Mouse (Mus musculus) cerebellum, adult 2 months (tissue): ENCODE measurements around the gene Ddr2. TPM values are rescaled to one million over a fixed set of nuclear protein-coding genes. Genes with fewer than 3 reads are reported as not detected.

Experiments used
- DNase-seq, 2 experiments: peaks; one replicate each; pipeline ENCODE4 v3.0.0; 2021
- H3K27ac ChIP-seq: fragments of 200-500 bp; 2 replicates; pipeline ENCODE4 v1.5.1; 2012; ENCODE audit warnings: low read length, control low read depth, inconsistent platforms; ENCODE audit not compliant: insufficient read depth
- H3K27me3 ChIP-seq: fragments of 200-500 bp; 2 replicates; pipeline ENCODE4 v1.6.1; 2012; ENCODE audit warnings: inconsistent platforms, mild to moderate bottlenecking, low read length, moderate library complexity; ENCODE audit not compliant: control insufficient read depth, insufficient read depth
- H3K4me1 ChIP-seq: fragments of 200-500 bp; 2 replicates; pipeline ENCODE4 v1.6.1; 2011; ENCODE audit warnings: low read length; ENCODE audit not compliant: control insufficient read depth, insufficient read depth
- H3K4me3 ChIP-seq: fragments of 200-500 bp; replicated peaks from 2 replicates; pipeline ENCODE3; 2011; ENCODE audit warnings: mild to moderate bottlenecking, low read depth, low read length, control low read depth; ENCODE audit not compliant: insufficient read depth
- CTCF ChIP-seq: fragments of 200-500 bp; IDR thresholded peaks from 2 replicates; pipeline ENCODE4 v1.5.1; 2011; ENCODE audit warnings: low read depth, mild to moderate bottlenecking, control low read depth, low read length, moderate library complexity, borderline replicate concordance; ENCODE audit not compliant: insufficient read depth
- POLR2A ChIP-seq: fragments of 200-500 bp; IDR thresholded peaks from 2 replicates; pipeline ENCODE4 v1.6.1; 2011; ENCODE audit warnings: low read length, control low read depth, borderline replicate concordance; ENCODE audit not compliant: insufficient read depth
- WGBS: fragments of 180-500 bp; shearing (Covaris S2); methylation state at CpG from one replicate; pipeline ENCODE4 v1.1.7; 2018; 5-methylcytosine and 5-hydroxymethylcytosine counted together
- polyA plus RNA-seq: library from polyadenylated mRNA; depleted of rRNA; stranded (reverse); fragments of >200 nt; gene quantifications from 2 replicates; pipeline ENCODE4 v1.2.3, GENCODE M21; 2012; rRNA removed

Ddr2 gene
- 2.1 and 2.9 TPM in 2 replicates for polyA plus RNA-seq

DNA sequence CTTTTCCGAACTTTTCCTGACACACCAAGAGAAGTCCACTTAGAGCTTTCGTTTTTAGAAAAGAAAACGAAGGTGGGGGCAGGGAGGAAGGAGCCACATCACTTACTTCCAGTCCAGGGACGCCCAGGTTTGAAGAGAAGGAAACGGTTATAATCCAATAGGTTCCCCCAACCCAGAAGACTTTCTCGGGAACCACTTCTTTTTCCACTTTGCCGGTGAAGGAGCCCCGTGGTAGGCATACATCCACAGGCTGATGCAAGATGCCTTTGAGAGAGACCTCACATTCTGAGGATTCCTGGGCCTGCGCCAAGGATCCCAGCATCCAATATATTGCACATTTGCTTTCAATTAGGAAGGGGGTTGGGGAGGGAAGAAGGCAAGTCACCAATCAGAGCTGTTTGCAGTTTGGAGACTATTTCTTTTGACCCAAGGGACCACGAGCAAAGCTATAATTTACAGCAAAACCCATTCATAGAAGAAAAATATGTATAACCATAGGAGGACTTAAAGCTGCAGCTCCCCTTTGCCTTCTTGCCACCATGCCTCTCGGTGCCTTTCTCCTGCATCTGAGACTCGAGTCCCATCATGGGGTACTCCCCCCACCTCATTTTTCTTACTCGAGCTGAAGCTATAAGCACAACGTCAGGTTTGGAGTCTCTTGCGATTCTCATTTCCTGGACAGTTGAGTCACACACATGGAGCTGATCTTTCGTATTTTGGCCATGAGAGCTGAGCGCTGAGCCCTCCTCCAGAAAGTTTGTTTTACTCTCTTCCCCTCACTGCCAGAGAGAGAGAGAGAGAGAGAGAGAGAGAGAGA is at the start of gene Ddr2:
Ddr2 (minus strand) TSS at position 247 of the 817 bp plus-strand sequence.
- peak; percentile 26 for DNase-seq
- Histone ChIP-seq H3K27me3 (no peaks in the 10 kb centered on the region; the same call in 1 of the 2 replicates), H3K27ac (no peak within 1 kb of the TSS), H3K4me1 (peaks cover 6% of the 10 kb centered on the region; the same call in 1 of the 2 replicates), H3K4me3 (peak within 1 kb of the TSS; percentile 47)
- TF ChIP-seq CTCF, result no peak
- TF ChIP-seq POLR2A, result no peak
- 29% methylated on average over 17 of the region's 17 CpGs for WGBS

DNA sequence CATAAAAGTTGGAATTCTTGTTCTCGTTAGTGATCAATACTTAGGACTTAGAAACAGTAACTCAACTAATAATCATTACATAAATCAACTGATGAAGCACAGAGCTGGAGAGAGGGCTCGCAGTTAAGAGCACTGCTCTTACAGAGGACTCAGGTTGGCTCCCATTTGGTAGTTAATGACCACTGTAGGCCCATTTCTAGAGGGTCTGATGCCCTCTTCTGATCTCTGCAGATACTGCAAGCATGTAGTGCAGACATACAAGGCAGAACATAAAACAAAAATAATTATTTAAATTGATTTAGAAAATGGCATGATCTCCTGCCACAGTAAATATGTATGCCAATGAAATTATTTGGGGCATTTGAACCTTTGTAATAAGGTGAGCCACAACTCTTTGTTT is 49.1 kb upstream of the Ddr2 start:
- H3K4me1 ChIP-seq, result no peaks in the 10 kb centered on the region
- TF ChIP-seq POLR2A (no peak), CTCF (no peak)
- H3K4me3 ChIP-seq, result no peak overlapping the region
- H3K27me3 ChIP-seq, result no peaks in the 10 kb centered on the region
- no peak overlapping the region for H3K27ac ChIP-seq
- 95% methylated on average over 2 of the region's 2 CpGs for WGBS
- DNase-seq, result no peak

GRCm38 (mm10) chr1:170155761-170156160 is 45.2 kb upstream of the Ddr2 start:
- no peak overlapping the region for H3K27ac ChIP-seq
- DNase-seq, result no peak
- 25% methylated on average over 5 of the region's 5 CpGs for WGBS

GRCm38 (mm10) chr1:170155298-170155697 is 44.7 kb upstream of the Ddr2 start:
- no peak overlapping the region for H3K27ac ChIP-seq
- H3K4me3 ChIP-seq, result no peak overlapping the region
- no peaks in the 10 kb centered on the region for H3K27me3 ChIP-seq
- TF ChIP-seq CTCF (no peak; the same call in 1 of the 2 replicates), POLR2A (no peak)
- DNase-seq, result no peak
- H3K4me1 ChIP-seq, result no peaks in the 10 kb centered on the region
- WGBS, result 83% methylated on average over 2 of the region's 2 CpGs

More at GRCm38 (mm10) chr1:170155761-170156160, 45.2 kb upstream of the Ddr2 start:
- TF ChIP-seq POLR2A, result no peak
- Histone ChIP-seq H3K4me3 (no peak overlapping the region), H3K27me3 (no peaks in the 10 kb centered on the region), H3K4me1 (no peaks in the 10 kb centered on the region)

- 88% methylated on average over 8 of the region's 8 CpGs for WGBS
- no peak for DNase-seq
These were observed 43.4 kb upstream of the Ddr2 start for GRCm38 (mm10) chr1:170153986-170154385.

DNA sequence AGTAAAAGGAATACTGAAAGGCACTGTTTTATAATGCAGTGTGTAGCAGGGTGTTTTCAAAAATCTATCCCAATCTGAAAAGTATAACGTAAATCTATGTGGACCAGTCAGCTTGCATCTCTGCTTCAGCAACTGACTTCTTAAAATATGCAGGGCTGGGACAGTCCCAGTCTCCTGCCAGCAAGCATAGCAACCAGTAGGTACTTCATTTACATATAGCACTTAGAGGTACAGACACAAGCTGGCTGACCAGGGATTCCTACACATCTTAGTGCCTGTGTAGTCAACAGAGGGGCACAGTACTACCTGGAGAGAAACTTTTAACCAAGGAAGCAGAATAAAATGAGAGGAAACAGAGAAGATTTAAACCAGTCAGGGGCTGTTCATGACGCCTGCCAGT is 42.0 kb upstream of the Ddr2 start:
- Histone ChIP-seq H3K27me3 (no peaks in the 10 kb centered on the region), H3K27ac (no peak overlapping the region), H3K4me3 (no peak overlapping the region), H3K4me1 (no peaks in the 10 kb centered on the region)
- 95% methylated on average over 2 of the region's 2 CpGs for WGBS
- DNase-seq, result no peak
- TF ChIP-seq POLR2A (no peak), CTCF (no peak)

More at GRCm38 (mm10) chr1:170153986-170154385, 43.4 kb upstream of the Ddr2 start:
- Histone ChIP-seq H3K27ac (no peak overlapping the region), H3K27me3 (no peaks in the 10 kb centered on the region), H3K4me1 (no peaks in the 10 kb centered on the region), H3K4me3 (no peak overlapping the region)
- TF ChIP-seq POLR2A (no peak), CTCF (no peak)

- Histone ChIP-seq H3K4me1 (no peaks in the 10 kb centered on the region), H3K27ac (no peak overlapping the region), H3K4me3 (no peak overlapping the region), H3K27me3 (no peaks in the 10 kb centered on the region)
- 11% methylated on average over 6 of the region's 6 CpGs for WGBS
- peak in 1 of 2 experiments; percentile 24 for DNase-seq
- TF ChIP-seq POLR2A (no peak), CTCF (no peak)
These were observed 40.3 kb upstream of the Ddr2 start for GRCm38 (mm10) chr1:170150870-170151269.

DNA sequence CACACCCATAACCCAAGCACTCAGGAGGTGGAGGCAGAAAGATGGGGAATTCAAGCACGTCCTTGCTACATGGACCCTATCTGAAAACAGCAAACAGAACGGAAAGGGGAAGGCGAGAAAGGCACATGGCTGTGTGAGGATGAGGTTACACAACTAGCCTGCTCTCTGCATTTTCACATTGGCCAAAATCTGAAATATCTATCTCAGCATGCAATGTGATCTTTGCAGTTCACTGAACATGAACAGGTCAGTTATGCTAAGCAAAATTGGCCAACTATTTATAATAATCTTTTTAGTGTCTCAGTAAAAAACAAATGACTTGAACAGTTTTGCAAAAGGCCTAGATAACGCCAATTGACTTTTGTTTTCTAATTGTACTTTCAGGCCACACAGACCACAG is 39.2 kb upstream of the Ddr2 start:
- DNase-seq, result no peak
- Histone ChIP-seq H3K27ac (no peak overlapping the region), H3K4me3 (no peak overlapping the region), H3K27me3 (no peaks in the 10 kb centered on the region), H3K4me1 (no peaks in the 10 kb centered on the region)
- TF ChIP-seq POLR2A, result no peak
- no peak for TF ChIP-seq CTCF
- 87% methylated on average over 4 of the region's 4 CpGs for WGBS
